In the genomic region with DNA sequence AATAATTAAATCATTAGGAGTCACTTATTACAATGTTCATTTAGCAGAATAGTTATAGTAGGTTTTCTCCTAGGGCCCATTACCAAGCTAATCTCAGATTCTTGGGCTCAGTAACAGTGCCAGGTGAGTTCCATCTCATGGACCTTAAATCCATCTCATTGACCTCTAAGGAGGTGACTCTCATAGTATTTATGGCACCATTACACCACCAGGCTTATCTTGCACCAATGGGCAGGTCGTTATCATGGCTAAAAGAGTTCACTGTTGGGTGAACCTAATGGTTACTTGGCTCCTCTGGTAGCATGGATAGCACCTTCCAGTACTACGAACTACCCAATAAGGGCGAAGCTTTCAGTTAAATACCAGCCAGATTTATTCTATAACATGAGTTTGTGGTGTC, we compare ENCODE assay signal across 33 mouse cellular contexts.
"Had no signal": no experiment of that assay in that cellular context is flagged by ENCODE, and none has a peak within 500 bp of the region (broad histone marks: within the 10 kb centered on the region; RNA-seq: fewer than 3 reads in every experiment).

No protein-coding gene starts in this region.

- H3K4me2 ChIP-seq: heart, embryonic 11.5 days; heart, embryonic 12.5 days; heart, embryonic 13.5 days; heart, embryonic 15.5 days; hindbrain, embryonic 12.5 days; hindbrain, embryonic 13.5 days; hindbrain, embryonic 14.5 days; hindbrain, embryonic 15.5 days; kidney, embryonic 15.5 days had no signal

- H3K4me1 ChIP-seq: heart, embryonic 15.5 days; hindbrain, embryonic 10.5 days; hindbrain, embryonic 12.5 days; hindbrain, embryonic 13.5 days; hindbrain, embryonic 15.5 days had no signal

- H3K27me3 ChIP-seq: heart, embryonic 12.5 days; heart, embryonic 13.5 days; heart, embryonic 15.5 days; hindbrain, embryonic 12.5 days; hindbrain, embryonic 13.5 days; hindbrain, embryonic 15.5 days; kidney, embryonic 15.5 days had no signal

- DNase-seq: heart, postnatal 10 days; heart, postnatal 14 days; heart, postnatal 36 days; heart, postnatal 4 days; kidney, adult 11 months; kidney, adult 18-20 months; kidney, adult 2 months; kidney, adult 8-10 months; kidney, adult 9 months; kidney, postnatal 10 days; kidney, postnatal 14 days; kidney, postnatal 25 days; kidney, postnatal 36 days; kidney, postnatal 4 days; layer of hippocampus, adult 9-11 months; layer of hippocampus, postnatal 36 days had no signal

- H3K9me3 ChIP-seq: heart, embryonic 10.5 days; heart, embryonic 12.5 days; heart, embryonic 13.5 days; heart, embryonic 15.5 days; hindbrain, embryonic 10.5 days; hindbrain, embryonic 12.5 days; hindbrain, embryonic 13.5 days; hindbrain, embryonic 15.5 days; kidney, embryonic 15.5 days had no signal

- ATAC-seq: hindbrain, embryonic 16.5 days; hindbrain, postnatal 0 days; inflammation-experienced regulatory T-cells, adult 6 months had no signal

- H3K9ac ChIP-seq: heart, embryonic 12.5 days; heart, embryonic 13.5 days; heart, embryonic 15.5 days; hindbrain, embryonic 12.5 days; hindbrain, embryonic 13.5 days; hindbrain, embryonic 14.5 days; hindbrain, embryonic 15.5 days; kidney, embryonic 15.5 days had no signal

- H3K36me3 ChIP-seq: heart, embryonic 10.5 days; heart, embryonic 12.5 days; heart, embryonic 13.5 days; heart, embryonic 15.5 days; hindbrain, embryonic 10.5 days; hindbrain, embryonic 12.5 days; hindbrain, embryonic 13.5 days; hindbrain, embryonic 15.5 days; kidney, embryonic 15.5 days had no signal

- H3K27ac ChIP-seq: heart, embryonic 10.5 days; heart, embryonic 13.5 days; heart, embryonic 15.5 days; hindbrain, embryonic 10.5 days; hindbrain, embryonic 12.5 days; hindbrain, embryonic 13.5 days; hindbrain, embryonic 14.5 days; hindbrain, embryonic 15.5 days; hindbrain, postnatal 0 days; kidney, embryonic 15.5 days; kidney, postnatal 0 days; layer of hippocampus, adult 2 months; left cerebral cortex, adult 2 months had no signal

- H3K4me3 ChIP-seq: heart, embryonic 10.5 days; heart, embryonic 12.5 days; heart, embryonic 13.5 days; heart, embryonic 15.5 days; hindbrain, embryonic 10.5 days; hindbrain, embryonic 12.5 days; hindbrain, embryonic 13.5 days; hindbrain, embryonic 15.5 days; kidney, embryonic 15.5 days; layer of hippocampus, adult 2 months; left cerebral cortex, adult 2 months had no signal
